Mouse (Mus musculus): ENCODE measurements around the gene Mycl.

Mycl gene

DNA sequence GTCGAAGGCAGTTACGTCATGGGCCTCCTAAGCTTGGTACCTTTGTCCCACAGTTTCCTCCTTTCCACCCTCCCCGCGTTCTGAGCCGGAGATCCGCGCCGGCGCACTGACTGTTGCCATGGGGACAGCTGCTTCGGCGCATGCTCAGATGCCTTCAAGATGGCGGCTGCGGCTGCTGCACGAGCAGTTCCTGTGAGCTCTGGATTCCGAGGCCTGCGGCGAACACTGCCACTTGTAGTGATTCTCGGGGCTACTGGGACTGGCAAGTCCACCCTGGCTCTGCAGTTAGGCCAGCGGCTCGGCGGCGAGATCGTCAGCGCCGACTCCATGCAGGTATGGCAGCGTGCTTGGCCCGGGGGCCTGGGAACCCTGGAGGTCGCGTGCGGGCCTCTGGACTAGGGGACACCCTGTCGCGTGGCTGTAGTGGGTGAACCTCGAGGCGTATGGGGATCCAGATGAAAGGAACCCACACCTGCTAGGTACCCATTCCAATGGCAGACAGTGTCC lies 21.1 kb downstream of the Mycl start, which contains the start of gene Trit1:
Gene Trit1 (plus strand): TSS at position 147 of the 507 bp plus-strand sequence.
- peak; percentile 93 for DNase-seq (ENCODE audit: low spot score)

GRCm38 (mm10) chr4:123021591-123021990 lies 26.1 kb downstream of the Mycl start:
- DNase-seq (ENCODE audit: low spot score), result no peak

DNA sequence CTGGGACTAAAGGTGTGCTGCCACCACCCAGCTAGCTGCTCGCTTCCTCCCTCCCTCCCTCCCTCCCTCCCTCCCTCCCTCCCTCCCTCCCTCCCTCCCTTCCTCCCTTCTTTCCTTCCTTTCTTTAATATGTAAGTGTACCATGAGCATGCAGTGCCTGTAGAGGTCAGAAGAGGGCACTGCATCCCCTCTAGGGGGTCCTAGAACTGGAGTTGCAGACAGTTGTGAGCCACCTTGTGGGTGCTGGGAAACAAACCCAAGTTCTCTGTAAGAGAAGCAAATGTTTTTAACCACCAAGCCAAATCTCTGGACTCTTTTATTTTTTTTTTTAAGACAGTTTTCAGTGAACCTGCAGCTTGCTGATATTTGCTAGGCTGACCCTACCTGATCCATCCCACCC lies 27.4 kb downstream of the Mycl start:
- DNase-seq (ENCODE audit: low spot score), result no peak

DNA sequence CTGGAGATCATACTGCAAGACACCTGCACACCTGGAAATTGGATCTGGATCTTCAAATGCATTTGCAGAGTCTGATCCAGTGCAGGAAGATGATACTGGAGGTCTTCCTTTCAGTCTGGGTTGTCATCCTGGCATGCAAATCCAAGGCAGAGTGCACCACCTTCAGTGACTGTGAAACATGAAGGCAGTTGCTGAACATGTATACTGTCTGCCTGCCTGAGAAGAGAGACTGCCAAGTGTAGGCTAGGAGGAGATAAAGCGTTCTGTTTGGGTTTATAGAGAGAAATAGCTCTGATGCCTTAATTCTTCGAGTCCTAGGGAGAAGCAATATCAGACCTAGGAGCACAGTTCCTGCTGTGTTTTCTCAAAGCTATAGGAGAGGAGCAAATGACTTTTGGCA lies 30.0 kb downstream of the Mycl start:
- DNase-seq (ENCODE audit: low spot score), result no peak

DNA sequence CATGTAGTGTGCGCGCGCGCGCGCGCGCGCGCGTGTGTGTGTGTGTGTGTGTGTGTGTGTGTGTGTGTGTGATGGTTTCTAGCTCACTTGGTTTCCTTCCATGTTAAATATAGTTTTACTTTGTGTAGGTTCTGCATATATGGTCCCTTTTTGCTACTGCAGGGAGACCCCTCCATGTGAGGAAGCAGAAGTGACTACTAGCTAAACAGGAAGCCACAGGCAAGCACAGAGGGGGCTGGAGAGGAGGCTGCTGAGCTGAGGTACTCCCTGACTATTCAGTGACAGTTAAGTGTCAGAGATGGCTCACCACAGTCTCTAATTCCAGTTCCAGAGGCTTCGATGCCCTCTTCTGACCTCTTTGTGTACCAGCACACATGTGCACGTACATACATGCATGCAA lies 30.7 kb downstream of the Mycl start:
- no peak for DNase-seq (ENCODE audit: low spot score)

GRCm38 (mm10) chr4:123026597-123026996 lies 31.1 kb downstream of the Mycl start:
- DNase-seq (ENCODE audit: low spot score), result no peak

GRCm38 (mm10) chr4:123034841-123035240 lies 39.4 kb downstream of the Mycl start:
- no peak for DNase-seq (ENCODE audit: low spot score)

GRCm38 (mm10) chr4:123035636-123036035 lies 40.2 kb downstream of the Mycl start:
- no peak for DNase-seq (ENCODE audit: low spot score)

DNA sequence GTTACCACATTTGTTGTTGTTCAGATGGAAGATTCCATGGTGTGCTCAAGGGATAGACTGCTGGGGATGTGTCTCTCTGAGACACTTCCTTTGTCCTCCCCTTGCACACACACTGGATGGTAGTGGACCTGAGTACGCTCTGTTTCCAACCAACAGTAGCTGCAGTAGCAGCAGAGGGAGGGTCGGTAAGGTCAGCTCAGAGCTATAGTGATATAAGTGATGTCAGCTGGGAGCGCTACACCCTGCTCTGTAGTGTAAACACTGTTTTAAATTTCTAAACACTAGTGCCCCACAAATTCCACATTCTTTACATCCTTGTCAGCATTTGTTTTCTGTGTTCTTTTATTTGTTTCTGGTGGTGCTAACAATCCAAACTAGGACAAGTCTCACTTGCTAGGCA lies 41.3 kb downstream of the Mycl start:
- DNase-seq (ENCODE audit: low spot score), result no peak

GRCm38 (mm10) chr4:123041131-123041530 lies 45.7 kb downstream of the Mycl start:
- DNase-seq (ENCODE audit: low spot score), result no peak

DNA sequence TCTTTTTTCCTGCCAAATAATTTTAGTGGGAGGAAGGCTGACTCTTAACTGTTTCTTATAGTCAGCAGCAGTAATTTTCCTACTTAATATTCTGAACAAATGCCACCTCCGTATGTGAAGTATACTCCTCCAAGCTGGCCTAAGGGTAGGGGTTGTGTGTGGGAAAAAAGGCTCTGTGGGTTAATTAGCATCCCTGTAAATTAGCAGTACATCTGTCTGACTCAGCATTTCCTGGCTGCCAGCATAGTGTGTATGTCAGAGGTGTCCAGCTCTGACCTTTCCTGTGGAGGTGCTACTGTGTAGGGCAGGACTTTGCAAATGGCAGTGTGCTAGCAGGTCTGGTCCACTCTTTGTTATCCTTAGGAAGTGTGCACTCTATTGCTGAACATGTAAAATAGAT lies 48.4 kb downstream of the Mycl start:
- no peak for DNase-seq (ENCODE audit: low spot score)

DNA sequence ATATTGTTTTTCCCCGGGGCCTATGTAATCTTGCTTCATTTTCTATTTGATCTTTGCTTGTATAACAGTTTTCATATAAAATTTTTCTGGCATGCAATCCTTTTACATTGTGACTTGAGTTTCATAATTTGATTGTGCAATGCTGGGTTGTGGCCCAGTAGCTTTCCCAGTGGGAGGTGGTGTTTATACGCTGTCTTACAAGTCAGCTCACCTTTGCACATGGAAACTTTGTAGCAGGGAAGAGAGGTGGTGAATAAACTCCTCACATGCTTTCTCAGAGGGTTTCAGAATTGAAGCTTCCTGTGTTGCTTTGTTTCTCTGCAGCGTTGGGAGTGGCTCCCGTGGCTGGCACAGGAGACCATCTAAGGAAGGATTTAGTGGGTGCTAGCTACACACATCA lies 49.4 kb downstream of the Mycl start:
- no peak for DNase-seq (ENCODE audit: low spot score)

GRCm38 (mm10) chr4:123046300-123046699 lies 50.8 kb downstream of the Mycl start:
- no peak for DNase-seq (ENCODE audit: low spot score)

DNA sequence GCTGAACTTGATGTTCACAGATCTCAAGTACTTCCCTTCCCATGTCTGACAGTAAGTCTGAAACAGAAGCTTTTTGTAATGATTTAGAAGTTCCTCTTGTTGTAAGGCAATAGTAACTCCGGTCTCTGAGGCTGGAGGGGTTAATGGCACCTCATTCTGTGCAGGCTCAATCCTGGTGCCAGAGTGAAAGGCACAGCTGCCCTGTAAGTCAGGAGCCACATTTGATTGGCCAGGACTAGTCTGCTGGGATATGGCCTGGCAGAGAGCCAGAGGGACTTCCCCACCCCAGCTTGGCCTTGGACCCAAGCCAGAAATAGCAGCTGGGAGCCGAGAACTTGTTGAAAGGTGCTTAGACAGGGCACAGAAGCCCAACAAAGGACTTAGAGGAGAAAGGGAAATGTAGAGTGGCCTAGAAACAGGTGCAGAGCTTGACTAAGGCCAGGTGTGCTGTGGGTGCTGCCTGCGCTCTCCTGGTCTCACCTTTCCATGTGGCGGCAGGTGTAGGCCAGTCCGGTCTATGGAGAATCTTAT lies 55.3 kb downstream of the Mycl start:
- peak; percentile 89 for DNase-seq (ENCODE audit: low spot score)
